ENCODE assay signal across 16 mouse cellular contexts in the genomic region with DNA sequence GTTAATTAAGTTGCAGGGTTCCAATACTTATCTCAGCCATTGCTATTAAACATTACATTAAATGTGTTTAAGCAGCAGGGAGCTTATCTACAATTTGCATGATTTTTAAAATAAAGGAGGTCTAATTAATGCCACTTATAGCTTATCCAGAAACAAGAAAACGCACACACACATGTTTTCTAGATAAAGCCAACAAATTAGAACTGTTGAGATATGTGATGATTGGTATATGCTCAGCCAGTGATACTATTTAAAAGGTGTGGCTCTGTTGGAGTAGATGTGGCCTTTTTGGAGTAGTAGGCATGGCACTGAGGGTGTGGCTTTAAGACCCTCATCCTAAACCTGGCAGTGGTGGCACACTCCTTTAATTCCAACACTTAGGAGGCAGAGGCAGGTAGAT.
"Had no signal": no experiment of that assay in that cellular context is flagged by ENCODE, and none has a peak within 500 bp of the region (broad histone marks: within the 10 kb centered on the region; RNA-seq: fewer than 3 reads in every experiment).

No protein-coding gene starts in this region.

- H3K9ac ChIP-seq: liver, embryonic 13.5 days; lung, embryonic 14.5 days; midbrain, embryonic 12.5 days; midbrain, embryonic 15.5 days; neural tube, embryonic 12.5 days; stomach, embryonic 15.5 days had no signal

- H3K9me3 ChIP-seq: liver, embryonic 13.5 days; midbrain, embryonic 10.5 days; midbrain, embryonic 12.5 days; midbrain, embryonic 15.5 days; neural tube, embryonic 12.5 days; stomach, embryonic 15.5 days had no signal

- H3K27ac ChIP-seq: liver, embryonic 13.5 days; midbrain, embryonic 10.5 days; midbrain, embryonic 12.5 days; midbrain, embryonic 15.5 days; neural tube, embryonic 12.5 days; stomach, embryonic 15.5 days; stomach, postnatal 0 days had no signal

- H3K36me3 ChIP-seq: liver, embryonic 13.5 days; midbrain, embryonic 10.5 days; midbrain, embryonic 12.5 days; midbrain, embryonic 15.5 days; neural tube, embryonic 12.5 days; stomach, embryonic 15.5 days had no signal

- H3K27me3 ChIP-seq: liver, embryonic 13.5 days; megakaryocyte, embryonic 14.5 days; midbrain, embryonic 12.5 days; midbrain, embryonic 15.5 days; neural tube, embryonic 12.5 days; stomach, embryonic 15.5 days had no signal

- H3K4me3 ChIP-seq: liver, embryonic 13.5 days; megakaryocyte, embryonic 14.5 days; midbrain, embryonic 10.5 days; midbrain, embryonic 12.5 days; midbrain, embryonic 15.5 days; neural tube, embryonic 12.5 days; stomach, embryonic 15.5 days had no signal

- DNase-seq: liver, embryonic 13.5 days; lung, adult 18-20 months; lung, embryonic 14.5 days; lung, postnatal 10 days; lung, postnatal 4 days; right cerebral cortex, postnatal 14 days; thymus, adult 2 months; thymus, postnatal 25 days; thymus, postnatal 4 days had no signal

- H3K4me2 ChIP-seq: liver, embryonic 13.5 days; lung, embryonic 14.5 days; midbrain, embryonic 12.5 days; midbrain, embryonic 15.5 days; neural tube, embryonic 12.5 days; stomach, embryonic 15.5 days had no signal

- ATAC-seq: midbrain, embryonic 15.5 days had no signal

- H3K4me1 ChIP-seq: liver, embryonic 13.5 days; megakaryocyte, embryonic 14.5 days; midbrain, embryonic 10.5 days; midbrain, embryonic 12.5 days; midbrain, embryonic 15.5 days; neural tube, embryonic 12.5 days; stomach, embryonic 15.5 days had no signal
